Mouse (Mus musculus): ENCODE measurements at regions not wholly inside any gene's neighbourhood (a gene's known extent, or its start where the extent isn't known, plus 50 kb on each side); places are given as distances from the start of the nearest gene placed in this dataset.
"Not testable (repeated sequence)": the region's sequence is repeated elsewhere in the genome, so short reads cannot be mapped to it uniquely, and the experiment has no call there.

GRCm38 (mm10) chr9:11126833-11127232, 222.3 kb upstream of the Cntn5 start:
- TF ChIP-seq TAL1 (conservative IDR thresholded peaks at IDR 0.05; ENCODE audit: low read depth, low read length) (no peak), POLR2AphosphoS5 (IDR thresholded peaks at IDR 0.05; ENCODE audit: insufficient replicate concordance, low read depth, low read length) (no peak), CTCF (IDR thresholded peaks at IDR 0.05; ENCODE audit: low read depth, low read length) (no peak), GATA2 (IDR thresholded peaks at IDR 0.05; ENCODE audit: borderline replicate concordance, low read depth, low read length) (no peak), GATA1 (IDR thresholded peaks at IDR 0.05; ENCODE audit: borderline replicate concordance, low read length) (no peak)
- no peak for DNase-seq (ENCODE audit: low spot score)
- Histone ChIP-seq H3K4me3 (ENCODE audit: low read depth, low read length) (no peak overlapping the region), H3K9me3 (replicated peaks) (no peaks in the 10 kb centered on the region), H3K36me3 (replicated peaks) (no peaks in the 10 kb centered on the region), H3K27me3 (ENCODE audit: insufficient read depth, low read length) (no peaks in the 10 kb centered on the region), H3K4me1 (ENCODE audit: insufficient read depth, low read depth, low read length) (no peaks in the 10 kb centered on the region)
- ATAC-seq (ENCODE audit: extremely low read depth, insufficient number of reproducible peaks, low FRiP score, poor library complexity, severe bottlenecking): no peak

- DNase-seq (ENCODE audit: low spot score): no peak
- no peak for ATAC-seq (ENCODE audit: extremely low read depth, insufficient number of reproducible peaks, low FRiP score, poor library complexity, severe bottlenecking)
- H3K9me3 ChIP-seq (replicated peaks): no peaks in the 10 kb centered on the region
- no peaks in the 10 kb centered on the region for H3K4me1 ChIP-seq (ENCODE audit: insufficient read depth, low read depth, low read length)
- H3K4me3 ChIP-seq (ENCODE audit: low read depth, low read length): no peak overlapping the region
- H3K36me3 ChIP-seq (replicated peaks): no peaks in the 10 kb centered on the region
- no peak for TF ChIP-seq CTCF (IDR thresholded peaks at IDR 0.05; ENCODE audit: low read depth, low read length)
- TF ChIP-seq TAL1 (conservative IDR thresholded peaks at IDR 0.05; ENCODE audit: low read depth, low read length): no peak
- TF ChIP-seq GATA1 (IDR thresholded peaks at IDR 0.05; ENCODE audit: borderline replicate concordance, low read length): no peak
- no peak for TF ChIP-seq GATA2 (IDR thresholded peaks at IDR 0.05; ENCODE audit: borderline replicate concordance, low read depth, low read length)
- TF ChIP-seq POLR2AphosphoS5 (IDR thresholded peaks at IDR 0.05; ENCODE audit: insufficient replicate concordance, low read depth, low read length): no peak
- H3K27me3 ChIP-seq (ENCODE audit: insufficient read depth, low read length): no peaks in the 10 kb centered on the region
Measured at GRCm38 (mm10) chr9:11119153-11119552, 214.6 kb upstream of the Cntn5 start.

- not testable (repeated sequence) for H3K4me1 ChIP-seq (ENCODE audit: insufficient read depth, low read depth, low read length); H3K27me3 ChIP-seq (ENCODE audit: insufficient read depth, low read length); H3K9me3 ChIP-seq (replicated peaks); ATAC-seq (ENCODE audit: extremely low read depth, insufficient number of reproducible peaks, low FRiP score, poor library complexity, severe bottlenecking); H3K36me3 ChIP-seq (replicated peaks); DNase-seq (ENCODE audit: low spot score); H3K4me3 ChIP-seq (ENCODE audit: low read depth, low read length)
Measured at GRCm38 (mm10) chr9:11107828-11108227, 203.3 kb upstream of the Cntn5 start.

- H3K36me3 ChIP-seq (replicated peaks); H3K27me3 ChIP-seq (ENCODE audit: insufficient read depth, low read length); DNase-seq (ENCODE audit: low spot score); H3K9me3 ChIP-seq (replicated peaks); H3K4me3 ChIP-seq (ENCODE audit: low read depth, low read length); ATAC-seq (ENCODE audit: extremely low read depth, insufficient number of reproducible peaks, low FRiP score, poor library complexity, severe bottlenecking); H3K4me1 ChIP-seq (ENCODE audit: insufficient read depth, low read depth, low read length): not testable (repeated sequence)
Measured at GRCm38 (mm10) chr9:11107212-11107611, 202.6 kb upstream of the Cntn5 start.

GRCm38 (mm10) chr9:11106268-11106667, 201.7 kb upstream of the Cntn5 start:
- H3K4me1 ChIP-seq (ENCODE audit: insufficient read depth, low read depth, low read length): no peaks in the 10 kb centered on the region
- ATAC-seq (ENCODE audit: extremely low read depth, insufficient number of reproducible peaks, low FRiP score, poor library complexity, severe bottlenecking): no peak
- TF ChIP-seq CTCF (IDR thresholded peaks at IDR 0.05; ENCODE audit: low read depth, low read length): no peak
- H3K36me3 ChIP-seq (replicated peaks): no peaks in the 10 kb centered on the region
- H3K4me3 ChIP-seq (ENCODE audit: low read depth, low read length): no peak overlapping the region
- H3K9me3 ChIP-seq (replicated peaks): no peaks in the 10 kb centered on the region
- no peaks in the 10 kb centered on the region for H3K27me3 ChIP-seq (ENCODE audit: insufficient read depth, low read length)
- no peak for DNase-seq (ENCODE audit: low spot score)

- H3K4me3 ChIP-seq (ENCODE audit: low read depth, low read length): no peak overlapping the region
- TF ChIP-seq GATA2 (IDR thresholded peaks at IDR 0.05; ENCODE audit: borderline replicate concordance, low read depth, low read length) (no peak), TAL1 (conservative IDR thresholded peaks at IDR 0.05; ENCODE audit: low read depth, low read length) (no peak), GATA1 (IDR thresholded peaks at IDR 0.05; ENCODE audit: borderline replicate concordance, low read length) (no peak), CTCF (IDR thresholded peaks at IDR 0.05; ENCODE audit: low read depth, low read length) (no peak), POLR2AphosphoS5 (IDR thresholded peaks at IDR 0.05; ENCODE audit: insufficient replicate concordance, low read depth, low read length) (no peak)
- no peaks in the 10 kb centered on the region for H3K4me1 ChIP-seq (ENCODE audit: insufficient read depth, low read depth, low read length)
- no peaks in the 10 kb centered on the region for H3K36me3 ChIP-seq (replicated peaks)
- DNase-seq (ENCODE audit: low spot score) (no peak), ATAC-seq (ENCODE audit: extremely low read depth, insufficient number of reproducible peaks, low FRiP score, poor library complexity, severe bottlenecking) (no peak)
- H3K27me3 ChIP-seq (ENCODE audit: insufficient read depth, low read length): no peaks in the 10 kb centered on the region
- no peaks in the 10 kb centered on the region for H3K9me3 ChIP-seq (replicated peaks)
Measured at GRCm38 (mm10) chr9:11103448-11103847, 198.9 kb upstream of the Cntn5 start.

- H3K4me1 ChIP-seq (ENCODE audit: insufficient read depth, low read depth, low read length): no peaks in the 10 kb centered on the region
- H3K27me3 ChIP-seq (ENCODE audit: insufficient read depth, low read length): no peaks in the 10 kb centered on the region
- no peaks in the 10 kb centered on the region for H3K36me3 ChIP-seq (replicated peaks)
- no peak for ATAC-seq (ENCODE audit: extremely low read depth, insufficient number of reproducible peaks, low FRiP score, poor library complexity, severe bottlenecking)
- no peak for DNase-seq (ENCODE audit: low spot score)
- TF ChIP-seq POLR2AphosphoS5 (IDR thresholded peaks at IDR 0.05; ENCODE audit: insufficient replicate concordance, low read depth, low read length) (no peak), TAL1 (conservative IDR thresholded peaks at IDR 0.05; ENCODE audit: low read depth, low read length) (no peak), GATA1 (IDR thresholded peaks at IDR 0.05; ENCODE audit: borderline replicate concordance, low read length) (no peak), GATA2 (IDR thresholded peaks at IDR 0.05; ENCODE audit: borderline replicate concordance, low read depth, low read length) (no peak), CTCF (IDR thresholded peaks at IDR 0.05; ENCODE audit: low read depth, low read length) (no peak)
- no peak overlapping the region for H3K4me3 ChIP-seq (ENCODE audit: low read depth, low read length)
- no peaks in the 10 kb centered on the region for H3K9me3 ChIP-seq (replicated peaks)
Measured at GRCm38 (mm10) chr9:11092874-11093273, 188.3 kb upstream of the Cntn5 start.

GRCm38 (mm10) chr9:11067125-11067524, 162.6 kb upstream of the Cntn5 start:
- not testable (repeated sequence) for H3K9me3 ChIP-seq (replicated peaks); H3K4me3 ChIP-seq (ENCODE audit: low read depth, low read length); ATAC-seq (ENCODE audit: extremely low read depth, insufficient number of reproducible peaks, low FRiP score, poor library complexity, severe bottlenecking); H3K4me1 ChIP-seq (ENCODE audit: insufficient read depth, low read depth, low read length); H3K27me3 ChIP-seq (ENCODE audit: insufficient read depth, low read length); H3K36me3 ChIP-seq (replicated peaks); DNase-seq (ENCODE audit: low spot score)

All from G1E (cell line).